Mouse (Mus musculus): ENCODE measurements around the gene Glt8d2. TPM values are rescaled to one million over a fixed set of nuclear protein-coding genes. Genes with fewer than 3 reads are reported as not detected.
"Not testable (repeated sequence)": the region's sequence is repeated elsewhere in the genome, so short reads cannot be mapped to it uniquely, and the experiment has no call there.

Gene Glt8d2
- polyA plus RNA-seq, 1 experiment from 2014 or later = 13.4 TPM

DNA sequence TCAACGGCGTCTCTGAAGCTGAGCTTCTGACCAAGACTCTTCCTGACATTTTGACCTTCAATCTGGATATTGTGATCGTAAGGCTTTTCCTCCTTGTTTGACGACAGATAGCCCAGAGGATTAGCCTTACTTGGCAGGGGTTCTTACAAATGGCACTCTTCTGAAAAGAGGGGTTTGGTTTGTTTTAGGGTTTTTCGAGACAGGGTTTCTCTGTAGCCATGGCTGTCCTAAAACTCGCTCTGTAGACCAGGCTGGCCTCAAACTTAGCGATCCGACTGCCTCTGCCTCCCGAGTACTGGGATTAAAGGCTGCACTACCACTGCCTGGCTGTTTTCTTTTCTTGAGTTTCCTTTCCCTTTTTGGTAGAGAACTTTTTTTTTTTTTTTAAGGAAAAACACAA is 49.0 kb downstream of the Glt8d2 start:
- H3K4me3 ChIP-seq = no peak overlapping the region
- peaks cover 93% of the 10 kb centered on the region for H3K36me3 ChIP-seq
- ATAC-seq (ENCODE audit: insufficient number of reproducible peaks, insufficient read depth, low FRiP score, low TSS enrichment) = no peak
- no peak overlapping the region for H3K27ac ChIP-seq
- WGBS = 91% methylated on average over 9 of the region's 9 CpGs
- no peak overlapping the region for H3K4me2 ChIP-seq (replicated peaks)
- H3K27me3 ChIP-seq = no peaks in the 10 kb centered on the region
- H3K9me3 ChIP-seq = no peaks in the 10 kb centered on the region
- H3K9ac ChIP-seq = no peak overlapping the region
- no peaks in the 10 kb centered on the region for H3K4me1 ChIP-seq

- Histone ChIP-seq H3K36me3 (peaks cover 82% of the 10 kb centered on the region), H3K4me2 (replicated peaks) (no peak overlapping the region), H3K27me3 (no peaks in the 10 kb centered on the region), H3K9me3 (no peaks in the 10 kb centered on the region), H3K9ac (no peak overlapping the region), H3K4me3 (no peak overlapping the region), H3K27ac (no peak overlapping the region), H3K4me1 (no peaks in the 10 kb centered on the region)
- no peak for ATAC-seq (ENCODE audit: insufficient number of reproducible peaks, insufficient read depth, low FRiP score, low TSS enrichment)
- 92% methylated on average over 8 of the region's 8 CpGs for WGBS
These were observed 51.3 kb downstream of the Glt8d2 start for GRCm38 (mm10) chr10:82639032-82639698.

DNA sequence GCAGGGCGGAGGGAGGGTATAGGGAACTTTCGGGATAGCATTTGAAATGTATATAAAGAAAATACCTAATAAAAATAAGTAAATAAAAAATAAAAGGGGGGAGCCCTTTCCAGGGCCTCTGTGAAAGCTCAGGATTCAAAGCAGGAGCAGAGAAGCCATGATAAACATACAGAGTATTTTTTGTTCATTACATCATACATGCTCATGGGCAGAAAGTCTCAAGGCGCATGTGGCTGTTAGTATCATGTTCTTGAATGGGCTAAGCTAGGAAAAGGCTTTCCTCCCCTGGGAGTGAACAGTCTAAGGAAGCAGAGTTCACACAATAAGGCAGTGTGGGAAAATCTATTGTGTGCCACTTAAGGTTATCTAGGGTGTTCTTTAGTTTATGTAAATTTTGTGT is 54.1 kb downstream of the Glt8d2 start:
- no peak for ATAC-seq (ENCODE audit: insufficient number of reproducible peaks, insufficient read depth, low FRiP score, low TSS enrichment)
- Histone ChIP-seq H3K27me3 (no peaks in the 10 kb centered on the region), H3K27ac (no peak overlapping the region), H3K4me1 (peaks cover 5% of the 10 kb centered on the region), H3K4me2 (replicated peaks) (no peak overlapping the region), H3K9ac (no peak overlapping the region), H3K36me3 (peaks cover 77% of the 10 kb centered on the region), H3K9me3 (peaks cover 5% of the 10 kb centered on the region; the same call in 1 of the 2 replicates), H3K4me3 (no peak overlapping the region)
- 91% methylated on average over 3 of the region's 3 CpGs for WGBS

- Histone ChIP-seq H3K36me3 (peaks cover 60% of the 10 kb centered on the region), H3K9ac (no peak overlapping the region), H3K4me3 (no peak overlapping the region), H3K27me3 (no peaks in the 10 kb centered on the region), H3K9me3 (peaks cover 5% of the 10 kb centered on the region; the same call in 1 of the 2 replicates), H3K27ac (no peak overlapping the region), H3K4me2 (replicated peaks) (no peak overlapping the region), H3K4me1 (peaks cover 16% of the 10 kb centered on the region)
- ATAC-seq (ENCODE audit: insufficient number of reproducible peaks, insufficient read depth, low FRiP score, low TSS enrichment) = no peak
- 93% methylated on average over 7 of the region's 7 CpGs for WGBS
These were observed 56.1 kb downstream of the Glt8d2 start for GRCm38 (mm10) chr10:82634348-82634747.

- H3K9me3 ChIP-seq = peaks cover 5% of the 10 kb centered on the region; the same call in 1 of the 2 replicates
- no peak overlapping the region for H3K27ac ChIP-seq
- no peak for ATAC-seq (ENCODE audit: insufficient number of reproducible peaks, insufficient read depth, low FRiP score, low TSS enrichment)
- H3K4me2 ChIP-seq (replicated peaks) = no peak overlapping the region
- H3K4me1 ChIP-seq = peaks cover 16% of the 10 kb centered on the region
- no peaks in the 10 kb centered on the region for H3K27me3 ChIP-seq
- 95% methylated on average over 12 of the region's 12 CpGs for WGBS
- no peak overlapping the region for H3K9ac ChIP-seq
- no peak overlapping the region for H3K4me3 ChIP-seq
- peaks cover 46% of the 10 kb centered on the region for H3K36me3 ChIP-seq
These were observed 57.8 kb downstream of the Glt8d2 start for GRCm38 (mm10) chr10:82632496-82633280.

- H3K4me1 ChIP-seq = peaks cover 16% of the 10 kb centered on the region
- peak overlapping the region; percentile 81 for H3K4me2 ChIP-seq (replicated peaks)
- peak overlapping the region; percentile 93 for H3K9ac ChIP-seq
- H3K27me3 ChIP-seq = no peaks in the 10 kb centered on the region; the same call in 1 of the 2 replicates
- no peak overlapping the region for H3K27ac ChIP-seq
- H3K4me3 ChIP-seq = peak overlapping the region; percentile 77
- peaks cover 31% of the 10 kb centered on the region for H3K36me3 ChIP-seq
- 84% methylated on average over 7 of the region's 7 CpGs for WGBS
- ATAC-seq (ENCODE audit: insufficient number of reproducible peaks, insufficient read depth, low FRiP score, low TSS enrichment) = no peak
- peaks cover 5% of the 10 kb centered on the region; the same call in 1 of the 2 replicates for H3K9me3 ChIP-seq
These were observed 59.3 kb downstream of the Glt8d2 start for GRCm38 (mm10) chr10:82631133-82631532.

DNA sequence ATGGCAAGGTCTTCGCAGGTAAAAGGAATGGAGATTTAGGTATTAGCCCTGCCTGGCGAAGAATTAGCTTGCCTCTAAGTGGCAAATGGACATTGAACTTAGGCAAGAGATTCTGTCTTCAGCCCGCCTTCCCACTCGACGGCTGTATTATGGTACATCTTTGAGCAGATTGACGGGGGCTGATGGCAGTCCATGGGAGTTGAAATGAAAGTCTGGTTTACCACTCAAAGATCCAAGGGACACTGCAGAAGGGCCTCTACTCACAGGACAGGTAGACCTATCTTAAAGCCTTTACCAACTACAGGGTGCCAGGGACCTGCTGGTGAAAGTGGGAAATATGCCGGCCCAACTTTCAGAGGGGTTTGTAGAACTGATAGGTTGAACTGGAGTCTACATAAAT is 60.0 kb downstream of the Glt8d2 start:
- H3K27me3 ChIP-seq = no peaks in the 10 kb centered on the region; the same call in 1 of the 2 replicates
- peak overlapping the region; percentile 81 for H3K4me2 ChIP-seq (replicated peaks)
- H3K9ac ChIP-seq = peak overlapping the region; percentile 93
- no peak for ATAC-seq (ENCODE audit: insufficient number of reproducible peaks, insufficient read depth, low FRiP score, low TSS enrichment)
- H3K4me1 ChIP-seq = peaks cover 16% of the 10 kb centered on the region
- peaks cover 28% of the 10 kb centered on the region for H3K36me3 ChIP-seq
- 19% methylated on average over 7 of the region's 7 CpGs for WGBS
- no peak overlapping the region for H3K27ac ChIP-seq
- H3K9me3 ChIP-seq = peaks cover 5% of the 10 kb centered on the region; the same call in 1 of the 2 replicates
- H3K4me3 ChIP-seq = peak overlapping the region; percentile 77

DNA sequence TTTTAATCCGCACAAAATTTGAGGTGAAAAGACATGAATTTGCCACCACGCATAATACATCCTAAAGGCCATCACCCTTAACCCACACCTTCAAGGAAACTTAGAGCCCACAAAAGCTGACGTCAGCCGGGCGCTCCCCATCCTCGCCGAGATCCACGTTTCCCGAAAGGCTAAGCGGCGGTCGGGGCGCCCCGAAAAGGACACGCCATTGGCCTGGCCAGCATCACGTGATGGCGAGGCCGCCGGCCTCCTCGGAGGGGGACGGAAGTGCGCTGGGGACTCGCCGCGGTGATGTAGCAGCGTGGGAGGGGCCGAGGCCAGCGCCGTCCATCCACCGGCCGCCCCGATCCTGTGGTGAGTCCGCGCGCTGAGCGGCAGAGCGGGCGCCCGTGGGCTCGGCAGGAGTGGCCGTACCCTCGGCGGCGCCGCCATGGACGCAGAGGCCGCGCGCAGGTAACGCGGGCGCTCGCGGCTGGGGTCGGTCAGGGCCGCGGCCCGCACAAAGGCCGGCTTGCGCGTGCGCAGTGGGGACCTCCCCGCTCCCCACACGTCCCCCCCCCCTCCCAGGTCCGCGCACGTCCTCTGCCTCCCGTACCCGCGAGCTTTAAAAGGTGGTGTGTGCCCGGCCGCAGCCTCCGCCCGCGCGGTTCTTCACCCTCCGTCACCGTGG is 60.7 kb downstream of the Glt8d2 start, which contains the start of gene Tdg:
TSS of gene Tdg (plus strand) at position 243 of the 670 bp plus-strand sequence.
- Histone ChIP-seq H3K4me2 (replicated peaks) (peak within 1 kb of the TSS; percentile 81), H3K4me1 (peaks cover 16% of the 10 kb centered on the region), H3K27ac (peak within 1 kb of the TSS; percentile 90), H3K4me3 (peak within 1 kb of the TSS; percentile 77), H3K36me3 (peaks cover 24% of the 10 kb centered on the region), H3K9ac (peak within 1 kb of the TSS; percentile 93)
- not testable (repeated sequence) for H3K27me3 ChIP-seq, H3K9me3 ChIP-seq
- under 1% methylated on average over 76 of the region's 78 CpGs for WGBS
- ATAC-seq (ENCODE audit: insufficient number of reproducible peaks, insufficient read depth, low FRiP score, low TSS enrichment) = peak; percentile 91

DNA sequence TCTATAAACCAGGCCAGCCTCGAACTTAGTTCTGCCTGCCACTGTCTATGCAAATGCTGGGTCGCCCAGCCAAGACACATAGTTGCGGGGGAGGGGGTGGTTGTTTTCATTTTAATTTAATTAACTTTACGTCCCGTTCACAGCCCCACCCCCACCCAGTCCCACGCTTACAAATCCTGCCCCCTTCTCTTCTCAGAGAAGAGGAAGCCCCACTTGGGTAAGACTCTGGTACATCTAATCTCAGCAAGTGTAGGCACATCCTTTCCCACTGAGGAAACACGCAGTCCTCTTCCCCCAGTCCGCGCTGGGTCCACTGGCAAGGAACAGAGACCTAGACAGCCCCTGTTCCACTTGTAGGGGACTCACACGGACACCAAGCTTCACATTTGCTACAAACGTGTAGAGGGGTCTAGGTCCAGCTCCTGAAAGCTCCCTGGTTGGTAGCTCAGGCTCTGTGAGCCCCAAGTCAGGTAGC is 61.3 kb downstream of the Glt8d2 start:
- Histone ChIP-seq H3K4me1 (peaks cover 16% of the 10 kb centered on the region), H3K9ac (peak overlapping the region; percentile 93), H3K9me3 (peaks cover 5% of the 10 kb centered on the region; the same call in 1 of the 2 replicates), H3K27ac (peak overlapping the region; percentile 90), H3K27me3 (no peaks in the 10 kb centered on the region; the same call in 1 of the 2 replicates), H3K4me3 (peak overlapping the region; percentile 77), H3K4me2 (replicated peaks) (peak overlapping the region; percentile 80), H3K36me3 (peaks cover 23% of the 10 kb centered on the region)
- ATAC-seq (ENCODE audit: insufficient number of reproducible peaks, insufficient read depth, low FRiP score, low TSS enrichment) = peak; percentile 29; the same call in 1 of the 2 replicates
- WGBS = 4% methylated on average over 11 of the region's 11 CpGs

DNA sequence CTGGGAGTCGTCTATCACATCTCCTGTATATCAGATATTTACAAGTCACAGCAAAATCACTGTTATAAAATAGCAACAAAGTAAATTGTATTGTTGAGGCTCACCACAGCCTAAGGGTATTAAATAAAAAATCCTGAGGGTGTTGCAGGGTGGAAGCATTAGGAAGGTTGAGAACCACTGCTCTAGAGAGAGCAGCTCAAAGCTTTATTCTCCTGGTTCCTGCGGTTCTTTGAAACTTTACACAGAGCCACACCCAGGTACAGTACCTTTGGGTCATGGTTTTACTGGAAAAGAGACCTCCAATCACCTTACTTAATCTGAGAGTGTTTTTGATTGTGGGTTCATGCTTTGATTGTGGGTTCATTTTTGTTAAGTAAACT is 66.9 kb downstream of the Glt8d2 start:
- Histone ChIP-seq H3K9ac (peak overlapping the region; percentile 77; the same call in 1 of the 2 replicates), H3K4me2 (replicated peaks) (peak overlapping the region; percentile 62), H3K4me3 (peak overlapping the region; percentile 68), H3K27ac (peak overlapping the region; percentile 74)
- not testable (repeated sequence) for H3K9me3 ChIP-seq; H3K4me1 ChIP-seq; H3K27me3 ChIP-seq; ATAC-seq (ENCODE audit: insufficient number of reproducible peaks, insufficient read depth, low FRiP score, low TSS enrichment); H3K36me3 ChIP-seq
- WGBS = 1% methylated on average over 2 of the region's 2 CpGs

All from embryonic facial prominence, embryonic 12.5 days (tissue).